Mouse (Mus musculus) layer of hippocampus, postnatal 10 days (tissue): ENCODE data around the gene Echdc3. TPM values are rescaled to one million over a fixed set of nuclear protein-coding genes. Genes with fewer than 3 reads are reported as not detected.

Experiments
- DNase-seq, 2 experiments: peaks; one replicate each; pipeline ENCODE4 v3.0.0; 2021; ENCODE audit warnings: low spot score in 2 of 2
- total RNA-seq, 2 experiments: library from RNA; stranded (reverse); gene quantifications; 2 replicates each; pipeline ENCODE4 v1.2.3; 2021

Echdc3 gene
- total RNA-seq, 2 experiments from 2014 or later = 0.87 to 1.4 TPM

DNA sequence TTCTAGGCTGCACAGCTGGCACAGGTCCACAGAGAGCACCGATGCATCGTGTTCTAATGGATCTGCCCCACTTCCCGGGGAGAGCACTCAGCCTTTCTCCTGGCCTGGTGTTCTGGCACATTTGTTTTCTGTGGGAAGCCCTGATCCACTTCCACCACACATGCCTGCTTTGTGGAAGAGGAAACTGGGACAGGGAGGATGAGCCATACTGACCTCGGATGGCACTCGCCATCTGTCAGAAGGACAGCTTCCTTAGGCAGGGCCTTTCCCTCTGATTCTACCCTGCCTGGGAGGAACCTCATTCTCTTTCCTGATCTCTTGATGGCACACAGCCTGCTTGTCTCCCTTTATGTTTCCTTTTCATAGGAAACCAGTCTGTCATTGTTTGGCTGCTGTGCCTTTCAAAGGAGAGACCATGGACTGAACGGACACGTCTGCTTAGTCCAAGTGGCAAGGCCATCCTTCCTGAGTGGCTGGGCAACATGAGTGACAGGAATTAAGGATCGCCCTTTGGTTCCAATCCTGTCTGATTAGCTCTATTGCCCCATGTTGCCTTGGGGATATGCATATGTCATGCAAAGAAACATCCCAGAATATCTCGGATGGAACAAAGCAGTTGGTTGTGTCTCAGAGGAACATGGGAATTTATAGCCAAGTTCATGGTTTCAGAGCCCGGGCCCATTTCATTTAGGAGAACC is 13.7 kb upstream of the Echdc3 start:
- no peak for DNase-seq

DNA sequence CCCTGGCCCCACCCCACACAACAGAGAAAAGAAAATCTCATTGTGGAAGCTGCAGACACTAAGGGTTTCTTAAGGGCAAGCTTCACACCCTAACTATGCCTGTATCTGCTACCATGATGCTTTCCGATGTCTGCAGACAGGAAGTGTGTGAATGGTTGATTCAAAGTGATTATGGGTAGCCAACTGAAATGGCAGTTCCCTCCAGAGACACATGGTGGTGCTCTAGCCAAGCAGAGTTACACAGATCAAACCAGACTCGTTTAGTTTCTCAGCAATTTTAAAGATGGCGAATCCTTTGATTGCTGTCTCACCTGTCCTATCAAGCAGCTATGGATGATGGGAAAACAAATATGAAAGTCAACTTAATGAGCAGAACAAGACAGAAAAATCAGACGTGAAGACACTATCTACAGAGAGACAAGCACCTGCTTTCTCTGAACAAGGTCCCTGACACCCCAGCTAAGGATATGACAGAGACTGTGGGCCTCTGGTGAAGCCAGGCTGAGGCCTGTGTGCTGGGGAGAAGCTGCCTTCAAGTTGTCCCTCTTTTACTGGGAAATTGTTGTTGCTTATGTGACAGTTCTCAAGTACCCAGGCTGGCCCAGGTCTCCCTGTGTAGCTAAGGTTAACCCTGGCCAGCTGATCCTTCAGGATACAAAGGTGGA is 7.4 kb upstream of the Echdc3 start:
- DNase-seq = peak; percentile 90

DNA sequence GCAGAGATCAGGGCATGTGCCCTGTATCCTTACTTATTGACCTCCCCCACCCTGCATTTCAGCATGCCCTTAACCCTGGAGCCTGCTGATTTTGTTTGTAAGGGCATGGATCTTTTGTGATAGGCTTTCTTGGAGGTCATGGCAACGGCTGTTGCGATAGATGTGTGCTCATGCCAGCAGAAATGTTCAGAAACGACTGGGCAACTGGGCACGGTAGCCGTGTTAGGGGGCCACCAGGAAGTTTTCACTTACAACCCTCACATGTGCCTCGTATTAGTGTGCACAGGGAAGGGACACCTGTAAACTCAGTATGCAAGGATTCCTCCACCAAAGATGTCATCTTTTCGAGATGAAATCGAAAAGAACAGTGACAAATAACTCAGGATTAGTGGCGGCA is 508 bp downstream of the Echdc3 start:
- DNase-seq = no peak

DNA sequence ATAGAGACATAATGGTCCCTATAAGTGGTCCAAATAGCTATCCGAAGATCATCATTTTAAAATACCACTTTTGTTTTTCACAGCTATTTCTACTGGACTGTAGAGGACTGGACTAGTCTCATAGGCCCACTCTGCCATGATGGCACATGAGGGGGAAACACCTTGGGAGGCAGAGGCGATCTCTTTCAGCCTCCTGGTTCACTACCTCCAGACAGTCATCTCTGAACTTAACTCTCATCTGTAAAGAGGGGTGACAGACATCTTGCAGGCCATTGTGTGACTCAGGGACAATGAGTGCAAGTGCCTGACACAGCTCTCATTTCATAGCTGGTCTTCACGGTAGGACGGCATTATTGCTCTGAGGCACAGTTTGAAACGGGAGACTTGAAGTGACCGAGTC is 2.0 kb downstream of the Echdc3 start:
- no peak for DNase-seq

DNA sequence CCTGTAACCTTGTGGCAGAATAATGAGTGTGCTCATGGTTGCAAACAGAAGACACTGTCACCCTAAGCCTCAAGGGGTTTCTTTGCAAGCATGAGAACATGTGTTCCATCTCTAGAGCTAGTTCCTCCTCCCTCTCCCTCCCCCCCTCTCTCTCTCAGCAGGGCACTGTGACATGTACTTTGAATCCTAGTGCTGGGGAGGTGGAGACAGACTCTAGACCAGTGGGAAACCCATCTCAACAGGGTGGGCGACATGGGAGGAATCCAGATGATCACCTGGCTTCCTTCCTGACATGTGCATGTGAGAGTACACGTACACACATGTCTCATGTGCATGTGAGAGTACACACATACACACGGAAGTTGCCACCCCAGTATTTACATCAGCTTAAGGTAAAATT is 3.1 kb downstream of the Echdc3 start:
- DNase-seq = no peak

DNA sequence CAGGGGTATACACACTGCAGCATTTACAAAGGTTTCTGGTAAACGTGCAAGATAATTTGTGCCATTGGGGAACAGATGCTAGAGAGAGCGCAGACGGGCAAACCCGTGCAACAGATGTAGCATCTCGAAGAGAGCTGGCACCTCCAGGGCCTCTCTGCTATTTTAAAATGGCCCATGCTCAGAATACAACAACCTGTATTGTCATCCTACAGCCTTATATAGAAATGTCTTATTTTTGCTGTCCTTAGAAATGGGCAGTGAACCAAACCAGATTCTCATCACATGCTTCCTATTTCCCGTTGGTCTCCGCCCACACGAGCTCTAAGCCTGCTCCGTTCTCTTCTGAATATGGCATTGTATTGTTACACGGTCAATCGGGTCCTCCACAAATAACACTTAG is 3.7 kb downstream of the Echdc3 start:
- peak in 1 of 2 experiments; percentile 43 for DNase-seq

GRCm38 (mm10) chr2:6207736-6208135 is 5.1 kb downstream of the Echdc3 start:
- no peak for DNase-seq

GRCm38 (mm10) chr2:6196363-6196973 is 16.4 kb downstream of the Echdc3 start:
- no peak for DNase-seq

- no peak for DNase-seq
Observed at GRCm38 (mm10) chr2:6195468-6196239, 17.2 kb downstream of the Echdc3 start.

DNA sequence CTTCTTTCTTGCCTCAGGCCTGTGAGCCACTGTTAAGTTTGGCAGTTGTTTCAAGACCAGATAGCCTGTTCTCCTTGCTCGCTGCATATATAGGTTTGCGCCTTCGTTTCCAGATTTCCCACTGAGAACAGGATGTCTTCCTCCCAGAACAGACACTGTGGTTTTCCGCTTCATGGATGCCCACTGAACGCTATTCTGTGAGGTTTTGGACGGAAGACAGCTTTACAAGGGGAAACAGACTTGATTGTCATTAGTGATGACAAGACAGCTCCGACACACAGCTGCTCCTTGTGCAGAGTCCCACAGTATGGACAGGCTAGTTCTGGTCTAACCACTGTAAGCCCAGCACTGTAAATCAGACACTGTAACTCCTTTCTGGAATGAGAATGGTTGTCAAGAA is 18.3 kb downstream of the Echdc3 start:
- DNase-seq = no peak

GRCm38 (mm10) chr2:6193591-6193973 is 19.3 kb downstream of the Echdc3 start:
- DNase-seq = no peak

- DNase-seq = peak; percentile 71 to 75
Observed at GRCm38 (mm10) chr2:6192820-6193590, 19.8 kb downstream of the Echdc3 start.

- no peak for DNase-seq
Observed at GRCm38 (mm10) chr2:6190036-6190435, 22.8 kb downstream of the Echdc3 start.

DNA sequence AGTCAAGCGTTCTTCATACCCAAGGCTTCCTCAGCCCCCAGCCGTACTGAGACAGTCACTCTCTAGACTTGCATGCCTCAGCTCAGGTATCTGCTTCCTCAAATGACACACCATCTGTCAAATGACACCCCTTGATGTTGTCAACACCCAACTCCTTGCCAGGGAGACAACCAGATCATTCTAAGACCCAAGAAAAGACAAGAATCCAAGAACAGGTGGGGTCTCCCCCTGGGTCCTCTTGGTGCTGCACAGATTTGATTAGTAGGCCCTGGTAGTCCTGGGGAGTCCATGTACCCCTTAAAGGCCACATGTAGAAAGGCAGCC is 23.2 kb downstream of the Echdc3 start:
- DNase-seq = no peak

DNA sequence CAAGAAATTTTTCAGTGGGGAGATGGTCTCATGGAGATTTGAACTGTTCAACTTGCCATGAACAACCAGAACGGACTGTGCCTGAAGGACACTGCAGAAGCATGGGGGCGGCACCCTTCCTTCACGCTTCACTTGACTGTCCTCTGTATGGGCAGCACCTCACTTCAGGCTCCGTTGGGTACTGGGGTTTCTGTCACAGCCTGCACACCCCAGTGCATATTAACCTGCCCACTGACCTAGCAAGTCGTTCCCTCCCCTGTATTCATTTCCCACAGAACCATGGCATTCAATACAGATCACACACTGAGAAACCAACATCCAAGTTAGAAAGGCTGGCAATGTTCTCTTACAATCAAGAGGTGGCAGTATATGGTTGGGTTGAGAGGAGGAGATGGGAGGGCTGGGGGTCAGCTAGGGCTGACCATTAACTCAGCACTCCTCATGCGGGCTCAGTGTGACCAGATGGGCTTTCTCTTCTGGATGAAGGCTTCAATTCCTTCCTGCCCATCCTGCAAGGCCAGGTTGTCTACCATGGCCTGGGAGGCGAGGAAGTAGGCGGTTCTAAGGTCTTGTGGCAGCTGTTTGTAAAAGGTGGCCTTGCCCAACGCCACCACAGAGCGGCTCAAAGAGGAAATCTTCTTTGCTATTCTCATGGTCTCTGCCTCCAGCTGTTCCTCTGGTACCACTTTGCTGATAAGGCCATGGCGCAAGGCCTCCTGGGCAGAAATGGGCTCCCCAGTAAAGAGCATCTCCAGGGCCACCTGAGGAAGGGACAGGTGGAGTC is 23.8 kb downstream of the Echdc3 start:
- no peak for DNase-seq

- no peak for DNase-seq
Observed at GRCm38 (mm10) chr2:6187418-6187817, 25.4 kb downstream of the Echdc3 start.

DNA sequence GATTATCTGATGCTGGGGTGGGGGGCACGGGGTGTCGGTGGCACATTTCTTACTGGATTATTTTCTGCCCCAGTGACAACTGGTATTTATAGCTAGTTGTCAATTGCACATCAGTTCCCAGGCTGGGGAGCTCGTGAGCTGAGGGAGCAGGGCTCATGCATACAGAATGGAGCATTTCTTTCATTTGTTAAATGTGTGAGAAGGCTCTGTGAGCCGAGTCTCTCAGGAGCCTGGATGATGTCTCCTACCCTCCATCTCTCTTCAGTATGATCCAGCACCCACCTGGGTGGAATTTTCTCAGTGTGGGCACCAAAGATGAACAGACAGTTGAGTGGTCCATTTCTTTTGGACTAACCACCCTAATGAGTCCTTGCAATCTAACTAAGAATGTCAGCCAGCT is 25.9 kb downstream of the Echdc3 start:
- DNase-seq = no peak

- no peak for DNase-seq
Observed at GRCm38 (mm10) chr2:6179749-6180117, 33.1 kb downstream of the Echdc3 start.

DNA sequence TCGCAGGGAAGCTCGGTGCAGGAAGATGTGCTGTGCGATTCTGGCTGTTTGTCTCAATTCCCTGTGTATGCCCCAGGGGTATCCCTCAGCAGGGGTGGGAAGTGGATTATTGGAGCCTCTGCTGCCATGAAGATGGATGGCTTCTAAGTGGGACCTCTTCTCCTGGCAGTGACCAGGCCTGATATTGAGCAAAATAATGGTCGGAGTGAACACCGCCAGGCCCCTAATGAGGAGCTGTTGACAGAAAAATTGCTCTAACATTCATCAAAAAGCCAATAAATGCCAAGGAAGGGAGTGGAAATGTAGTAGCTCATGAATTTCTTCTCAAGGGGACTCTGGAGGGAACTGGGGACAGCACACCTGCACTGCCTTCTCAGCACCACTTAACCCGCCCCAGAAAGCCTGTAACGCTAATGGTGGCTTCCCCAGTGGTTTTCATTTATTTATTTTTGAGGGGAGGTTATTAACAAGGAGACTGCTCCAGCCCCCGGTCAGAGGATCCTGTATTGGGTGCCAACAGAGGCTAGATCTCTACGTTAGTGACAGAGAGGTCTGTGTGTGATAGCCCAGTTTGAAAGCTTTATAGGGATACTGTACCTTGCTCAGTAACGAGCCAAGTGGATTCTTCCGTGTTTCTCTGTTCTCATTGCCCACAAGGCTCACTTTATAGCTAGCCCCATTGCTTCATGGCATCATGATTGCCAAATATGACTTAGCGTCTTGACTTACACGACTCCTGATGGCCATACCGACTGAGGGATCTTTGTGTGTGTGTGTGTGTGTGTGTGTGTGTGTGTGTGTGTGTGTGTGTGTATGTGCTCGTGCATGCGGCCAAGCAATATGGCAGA is 33.7 kb downstream of the Echdc3 start:
- DNase-seq = no peak

DNA sequence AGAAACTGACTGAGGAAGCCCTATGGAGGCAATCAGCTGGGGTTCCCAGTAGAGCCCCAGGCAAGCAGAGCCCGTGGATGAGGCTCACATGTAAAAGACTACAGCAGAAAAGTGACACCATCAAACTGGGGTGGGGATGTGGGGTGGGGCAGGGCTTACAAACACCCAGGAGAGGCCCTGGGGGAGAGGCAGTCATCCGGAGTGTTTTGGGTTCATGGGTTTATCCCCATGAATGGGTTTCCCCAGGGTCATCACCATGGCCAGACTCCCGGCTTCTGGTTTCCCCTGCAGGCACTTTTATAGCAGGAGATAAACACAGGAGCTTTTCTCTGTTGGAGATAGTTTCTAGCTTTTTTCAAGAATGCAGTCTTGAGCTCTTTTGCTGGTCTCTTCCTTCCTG is 39.8 kb downstream of the Echdc3 start:
- no peak for DNase-seq
